Mouse (Mus musculus): ENCODE data around the gene Pcbp3.

DNA sequence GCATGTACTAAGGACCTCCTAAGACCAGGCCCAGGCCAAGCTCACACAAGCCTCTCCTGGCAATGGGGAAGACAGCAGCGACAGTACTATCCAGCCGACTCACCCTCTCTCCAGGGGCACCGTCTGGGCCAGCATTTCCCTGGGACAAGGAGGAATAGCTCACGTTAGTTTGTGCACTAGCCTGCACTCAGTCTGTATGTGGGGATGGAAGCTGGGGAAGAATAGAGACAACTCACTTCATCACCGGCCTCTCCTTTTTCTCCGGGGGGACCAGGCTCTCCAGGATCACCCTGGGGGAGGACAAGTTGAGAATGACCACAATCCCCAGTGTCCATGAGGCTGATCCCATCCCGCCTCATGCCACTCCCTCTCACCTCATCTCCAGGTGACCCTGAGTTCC, 244.7 kb downstream of the Pcbp3 start:
- no peak for TF ChIP-seq CTCF (IDR thresholded peaks at IDR 0.05; ENCODE audit: low read depth, low read length)
- no peak for TF ChIP-seq POLR2A (IDR thresholded peaks at IDR 0.05; ENCODE audit: extremely low read depth, insufficient read depth, low read length)
